Mouse (Mus musculus) midbrain, embryonic 16.5 days (tissue): ENCODE data around the gene Hdhd5. TPM values are rescaled to one million over a fixed set of nuclear protein-coding genes. Genes with fewer than 3 reads are reported as not detected.

Experiments used
- ATAC-seq: fragments of 200-750 bp; cut with Nextera tagmentation; 2 replicates; pipeline ENCODE4 v1.8.0; 2017; ENCODE audit warnings: moderate TSS enrichment
- H3K27ac ChIP-seq: fragments of 300-500 bp; sonication (generic); 2 replicates; pipeline ENCODE4 v1.5.1; 2014; ENCODE audit warnings: mild to moderate bottlenecking, low read length, mixed read lengths
- H3K27me3 ChIP-seq: fragments of 300-500 bp; sonication (generic); 2 replicates; pipeline ENCODE4 v1.6.1; 2014; ENCODE audit warnings: low read depth, low read length, mixed read lengths; ENCODE audit not compliant: control insufficient read depth, insufficient read depth
- H3K36me3 ChIP-seq: fragments of 300-500 bp; sonication (generic); 2 replicates; pipeline ENCODE4 v1.6.1; 2014; ENCODE audit warnings: mild to moderate bottlenecking, low read length, moderate library complexity, mixed read lengths; ENCODE audit not compliant: control insufficient read depth, insufficient read depth
- H3K4me1 ChIP-seq: fragments of 300-500 bp; sonication (generic); 2 replicates; pipeline ENCODE4 v1.6.1; 2014; ENCODE audit warnings: mild to moderate bottlenecking, low read length, mixed read lengths; ENCODE audit not compliant: control insufficient read depth, insufficient read depth
- H3K4me2 ChIP-seq: fragments of 300-500 bp; sonication (generic); 2 replicates; pipeline ENCODE4 v1.6.1; 2014; ENCODE audit warnings: mild to moderate bottlenecking, low read length, mixed read lengths
- H3K4me3 ChIP-seq: fragments of 300-500 bp; sonication (generic); 2 replicates; pipeline ENCODE4 v1.5.1; 2014; ENCODE audit warnings: low read depth, mild to moderate bottlenecking, low read length, moderate library complexity, mixed read lengths
- H3K9ac ChIP-seq: fragments of 300-500 bp; sonication (generic); 2 replicates; pipeline ENCODE4 v1.6.1; 2014; ENCODE audit warnings: low read depth, low read length, mixed read lengths
- H3K9me3 ChIP-seq: fragments of 300-500 bp; sonication (generic); replicated peaks from 2 replicates; pipeline ENCODE4 v1.6.1; 2014; ENCODE audit warnings: mild to moderate bottlenecking, low read length, mixed read lengths; ENCODE audit not compliant: control insufficient read depth, poor library complexity, severe bottlenecking
- WGBS: fragments of 180-500 bp; shearing (Covaris S2); extraction: QIAGEN DNeasy Blood & Tissue Kit; methylation state at CpG from one replicate; pipeline ENCODE4 v1.1.7; 2014; 5-methylcytosine and 5-hydroxymethylcytosine counted together
- polyA plus RNA-seq: library from polyadenylated mRNA; unstranded; fragments of >200 nt; fragmentation: Nextera tagmentation; extraction: Ambion mirVana; gene quantifications from 2 replicates; pipeline ENCODE4 v1.2.1, GENCODE M21; 2015

Gene Hdhd5
- polyA plus RNA-seq, 1 experiment from 2014 or later, result 15.0 TPM

DNA sequence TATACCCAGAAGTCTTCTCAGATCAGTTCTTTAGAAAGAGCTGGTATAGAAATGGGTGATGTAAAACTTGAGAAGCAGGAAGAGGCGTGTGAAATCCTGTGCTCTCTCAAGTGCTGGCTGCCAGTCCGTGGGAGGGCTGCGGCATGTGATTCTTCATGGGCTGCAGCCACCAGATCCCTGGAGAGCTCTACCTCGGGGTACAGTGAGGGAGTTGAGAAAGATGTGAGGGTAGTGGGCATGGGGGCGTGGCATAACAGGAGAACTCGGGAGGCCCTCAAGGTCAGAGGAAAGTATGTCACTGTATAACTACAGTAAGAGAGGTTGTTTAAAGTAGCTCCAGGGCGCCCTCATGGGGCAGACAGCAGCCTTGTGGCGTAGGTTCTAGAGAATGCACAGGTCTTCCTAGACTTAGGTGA lies 47.9 kb downstream of the Hdhd5 start:
- no peak overlapping the region for H3K4me3 ChIP-seq
- H3K36me3 ChIP-seq, result no peaks in the 10 kb centered on the region
- H3K9me3 ChIP-seq, result no peaks in the 10 kb centered on the region
- H3K9ac ChIP-seq, result no peak overlapping the region
- no peak overlapping the region for H3K27ac ChIP-seq
- no peaks in the 10 kb centered on the region for H3K27me3 ChIP-seq
- no peaks in the 10 kb centered on the region; the same call in 1 of the 2 replicates for H3K4me1 ChIP-seq
- WGBS, result 40% methylated on average over 8 of the region's 8 CpGs
- ATAC-seq, result no peak; the same call in 1 of the 2 replicates
- H3K4me2 ChIP-seq, result no peak overlapping the region

DNA sequence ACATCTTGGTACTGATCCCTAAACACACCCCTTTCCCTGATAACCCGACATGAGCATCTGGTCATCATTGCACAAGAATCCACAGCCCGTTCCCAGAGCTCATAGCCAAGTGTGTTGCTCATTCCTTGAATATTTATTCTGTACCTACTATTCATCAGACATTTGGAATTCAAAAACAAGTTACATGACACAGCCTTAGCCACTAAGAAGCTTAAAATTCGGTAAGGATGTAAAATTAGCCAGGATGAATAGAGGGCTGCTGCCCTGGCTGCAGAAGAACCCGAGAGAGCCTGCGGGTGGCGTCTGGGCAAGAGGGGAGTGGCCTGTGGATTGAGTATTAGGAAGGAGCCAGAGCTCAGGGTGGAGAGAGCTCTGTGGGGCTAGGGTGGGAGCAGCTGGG lies 48.4 kb downstream of the Hdhd5 start:
- Histone ChIP-seq H3K9ac (no peak overlapping the region), H3K36me3 (no peaks in the 10 kb centered on the region), H3K27me3 (no peaks in the 10 kb centered on the region), H3K9me3 (no peaks in the 10 kb centered on the region), H3K4me3 (no peak overlapping the region), H3K4me2 (no peak overlapping the region), H3K4me1 (no peaks in the 10 kb centered on the region; the same call in 1 of the 2 replicates), H3K27ac (no peak overlapping the region)
- ATAC-seq, result no peak
- WGBS, result 30% methylated on average over 6 of the region's 6 CpGs

DNA sequence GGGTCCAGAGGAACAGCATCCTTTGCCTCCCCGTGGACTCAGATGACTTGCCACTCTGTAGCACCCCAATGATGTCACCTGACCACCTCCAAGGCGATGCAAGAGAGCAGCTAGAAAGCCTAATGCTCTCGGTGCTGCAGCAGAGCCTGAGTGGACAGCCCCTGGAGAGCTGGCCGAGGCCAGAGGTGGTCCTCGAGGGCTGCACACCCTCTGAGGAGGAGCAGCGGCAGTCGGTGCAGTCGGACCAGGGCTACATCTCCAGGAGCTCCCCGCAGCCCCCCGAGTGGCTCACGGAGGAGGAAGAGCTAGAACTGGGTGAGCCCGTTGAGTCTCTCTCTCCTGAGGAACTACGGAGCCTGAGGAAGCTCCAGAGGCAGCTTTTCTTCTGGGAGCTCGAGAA lies 49.1 kb downstream of the Hdhd5 start:
- Histone ChIP-seq H3K4me2 (no peak overlapping the region), H3K9ac (no peak overlapping the region), H3K4me1 (no peaks in the 10 kb centered on the region; the same call in 1 of the 2 replicates), H3K9me3 (no peaks in the 10 kb centered on the region), H3K27ac (no peak overlapping the region), H3K27me3 (no peaks in the 10 kb centered on the region), H3K4me3 (no peak overlapping the region), H3K36me3 (no peaks in the 10 kb centered on the region)
- ATAC-seq, result no peak
- 93% methylated on average over 14 of the region's 14 CpGs for WGBS

DNA sequence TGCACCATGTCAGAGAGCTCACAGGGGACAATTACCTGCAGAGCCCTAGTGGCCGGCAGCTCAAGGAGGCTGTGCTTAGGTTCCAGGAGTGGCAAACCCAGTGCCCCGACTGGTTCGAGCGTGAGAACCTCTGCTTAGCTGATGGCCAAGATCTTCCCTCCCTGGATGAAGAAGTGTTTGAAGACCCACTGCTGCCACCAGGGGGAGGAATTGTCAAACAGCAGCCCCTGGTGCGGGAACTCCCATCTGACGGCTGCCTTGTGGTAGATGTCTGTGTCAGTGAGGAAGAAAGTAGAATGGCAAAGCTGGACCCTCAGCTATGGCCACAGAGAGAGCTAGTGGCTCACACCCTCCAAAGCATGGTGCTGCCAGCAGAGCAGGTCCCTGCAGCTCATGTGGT lies 49.6 kb downstream of the Hdhd5 start:
- 92% methylated on average over 6 of the region's 6 CpGs for WGBS
- H3K27me3 ChIP-seq, result no peaks in the 10 kb centered on the region
- H3K4me3 ChIP-seq, result no peak overlapping the region
- no peaks in the 10 kb centered on the region; the same call in 1 of the 2 replicates for H3K4me1 ChIP-seq
- H3K9me3 ChIP-seq, result no peaks in the 10 kb centered on the region
- no peak overlapping the region for H3K4me2 ChIP-seq
- H3K9ac ChIP-seq, result no peak overlapping the region
- no peaks in the 10 kb centered on the region for H3K36me3 ChIP-seq
- ATAC-seq, result no peak
- no peak overlapping the region for H3K27ac ChIP-seq

DNA sequence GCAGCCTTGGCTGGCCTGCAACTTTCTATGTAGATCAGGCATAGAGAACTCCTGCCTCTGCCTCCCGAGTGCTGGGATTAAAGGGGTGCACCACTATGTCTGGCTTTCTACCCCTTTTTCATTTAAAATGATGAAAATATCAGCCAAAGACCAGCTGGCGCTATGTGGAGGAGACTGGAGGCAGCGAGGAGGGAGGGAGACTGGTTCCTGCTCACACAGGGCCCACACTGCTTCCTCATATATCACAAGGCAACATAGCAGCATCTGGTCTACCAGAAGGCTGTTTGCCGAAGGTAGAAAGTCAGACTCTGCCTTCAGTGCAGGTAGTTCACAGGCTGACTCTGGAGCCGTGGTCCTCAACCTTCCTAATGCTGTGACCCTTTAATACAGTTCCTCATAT lies 50.8 kb downstream of the Hdhd5 start:
- WGBS, result 94% methylated on average over 5 of the region's 5 CpGs
- H3K9me3 ChIP-seq, result no peaks in the 10 kb centered on the region
- no peak overlapping the region for H3K4me3 ChIP-seq
- no peak overlapping the region for H3K9ac ChIP-seq
- no peaks in the 10 kb centered on the region for H3K36me3 ChIP-seq
- no peak overlapping the region for H3K4me2 ChIP-seq
- no peak for ATAC-seq
- no peak overlapping the region for H3K27ac ChIP-seq
- no peaks in the 10 kb centered on the region; the same call in 1 of the 2 replicates for H3K4me1 ChIP-seq
- H3K27me3 ChIP-seq, result no peaks in the 10 kb centered on the region

DNA sequence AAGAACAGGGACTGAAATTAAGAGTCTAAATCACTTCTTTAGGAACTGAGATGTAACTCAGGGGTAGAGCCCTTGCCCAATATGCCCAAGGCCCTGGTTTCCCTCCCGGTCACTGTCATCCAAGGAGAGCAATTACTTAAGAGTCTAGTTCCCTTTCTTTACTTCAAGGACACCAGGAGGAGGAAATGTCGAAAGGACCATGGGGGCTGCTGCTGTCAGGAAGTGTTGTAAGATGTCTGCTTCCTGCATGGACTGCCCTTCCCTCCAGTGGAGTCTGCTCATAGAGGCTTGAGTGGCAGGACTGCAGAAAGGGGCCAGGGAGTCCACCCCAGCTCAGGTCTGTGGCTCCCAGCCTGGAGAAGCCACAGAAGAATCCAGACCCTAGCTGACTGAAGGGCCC lies 51.8 kb downstream of the Hdhd5 start:
- Histone ChIP-seq H3K4me2 (no peak overlapping the region), H3K36me3 (no peaks in the 10 kb centered on the region), H3K27me3 (no peaks in the 10 kb centered on the region), H3K9me3 (no peaks in the 10 kb centered on the region), H3K4me1 (no peaks in the 10 kb centered on the region; the same call in 1 of the 2 replicates), H3K27ac (no peak overlapping the region), H3K4me3 (no peak overlapping the region), H3K9ac (no peak overlapping the region)
- WGBS, result 95% methylated on average over 2 of the region's 2 CpGs
- no peak for ATAC-seq

DNA sequence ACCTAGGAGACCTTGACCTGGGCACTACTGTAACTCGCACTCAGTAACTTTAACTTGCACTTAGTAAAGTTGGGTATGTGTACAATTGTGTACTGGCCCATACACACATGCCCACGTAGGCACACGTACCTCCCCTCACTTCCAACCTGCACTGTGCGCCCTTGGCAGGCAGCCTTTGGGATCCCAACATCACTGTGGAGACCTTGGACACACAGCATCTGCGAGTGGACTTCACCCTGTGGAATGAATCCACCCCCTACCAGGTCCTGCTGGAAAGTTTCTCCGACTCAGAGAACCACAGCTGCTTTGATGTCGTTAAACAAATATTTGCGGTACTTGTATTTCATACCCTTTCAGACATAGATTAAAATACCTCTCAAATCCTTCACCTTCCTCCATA lies 55.8 kb downstream of the Hdhd5 start:
- WGBS, result 80% methylated on average over 8 of the region's 8 CpGs
- H3K4me1 ChIP-seq, result peaks cover 6% of the 10 kb centered on the region; the same call in 1 of the 2 replicates
- H3K27ac ChIP-seq, result no peak overlapping the region
- no peak overlapping the region for H3K4me3 ChIP-seq
- no peak overlapping the region for H3K9ac ChIP-seq
- no peaks in the 10 kb centered on the region for H3K27me3 ChIP-seq
- no peaks in the 10 kb centered on the region for H3K36me3 ChIP-seq
- H3K4me2 ChIP-seq, result no peak overlapping the region
- no peak for ATAC-seq
- H3K9me3 ChIP-seq, result no peaks in the 10 kb centered on the region

- 25% methylated on average over 5 of the region's 5 CpGs for WGBS
- no peaks in the 10 kb centered on the region for H3K27me3 ChIP-seq
- peaks cover 6% of the 10 kb centered on the region; the same call in 1 of the 2 replicates for H3K4me1 ChIP-seq
- no peak overlapping the region for H3K27ac ChIP-seq
- H3K36me3 ChIP-seq, result no peaks in the 10 kb centered on the region
- H3K9ac ChIP-seq, result no peak overlapping the region
- H3K4me2 ChIP-seq, result no peak overlapping the region
- H3K4me3 ChIP-seq, result no peak overlapping the region
- ATAC-seq, result no peak
- H3K9me3 ChIP-seq, result no peaks in the 10 kb centered on the region
Measured at GRCm38 (mm10) chr6:120473427-120473826, 57.7 kb downstream of the Hdhd5 start.

DNA sequence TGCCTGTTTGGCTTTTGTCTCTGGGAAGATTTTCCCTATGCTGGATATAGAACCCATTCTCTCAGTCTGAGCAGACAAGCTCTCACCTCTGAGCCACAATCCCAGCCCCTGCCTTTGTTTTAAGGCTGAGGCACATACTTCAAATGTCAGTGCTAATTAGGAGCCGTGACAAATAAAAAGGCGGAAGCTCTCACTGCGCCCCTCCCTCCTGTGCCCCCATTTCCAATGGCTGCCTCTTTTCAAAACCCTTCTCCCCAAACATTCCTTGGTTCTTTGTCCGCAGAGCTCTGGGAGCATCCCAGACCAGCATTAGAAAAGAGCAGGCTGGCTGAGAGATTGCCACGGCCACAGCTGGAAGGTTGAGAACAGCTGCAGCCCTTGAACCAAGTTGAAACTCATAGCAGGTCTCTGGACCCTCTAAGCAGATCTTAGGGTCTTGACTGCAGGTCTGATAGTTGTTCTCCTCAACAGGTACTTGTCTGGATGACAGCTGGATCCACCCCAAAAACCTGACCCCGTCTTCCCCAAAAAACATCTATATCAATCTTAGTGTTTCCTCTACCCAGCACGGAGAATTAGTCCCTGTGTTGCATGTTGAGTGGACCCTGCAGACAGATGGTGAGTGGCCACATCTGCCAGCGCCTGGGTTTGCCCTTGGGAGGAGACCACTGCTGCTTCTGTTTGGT lies 58.5 kb downstream of the Hdhd5 start:
- 14% methylated on average over 8 of the region's 8 CpGs for WGBS
- H3K4me1 ChIP-seq, result peaks cover 6% of the 10 kb centered on the region; the same call in 1 of the 2 replicates
- H3K9ac ChIP-seq, result no peak overlapping the region
- H3K27me3 ChIP-seq, result no peaks in the 10 kb centered on the region
- no peaks in the 10 kb centered on the region for H3K36me3 ChIP-seq
- peak; percentile 47; the same call in 1 of the 2 replicates for ATAC-seq
- H3K27ac ChIP-seq, result no peak overlapping the region; the same call in 1 of the 2 replicates
- H3K4me2 ChIP-seq, result no peak overlapping the region
- no peaks in the 10 kb centered on the region for H3K9me3 ChIP-seq
- no peak overlapping the region for H3K4me3 ChIP-seq
